In the genomic region with DNA sequence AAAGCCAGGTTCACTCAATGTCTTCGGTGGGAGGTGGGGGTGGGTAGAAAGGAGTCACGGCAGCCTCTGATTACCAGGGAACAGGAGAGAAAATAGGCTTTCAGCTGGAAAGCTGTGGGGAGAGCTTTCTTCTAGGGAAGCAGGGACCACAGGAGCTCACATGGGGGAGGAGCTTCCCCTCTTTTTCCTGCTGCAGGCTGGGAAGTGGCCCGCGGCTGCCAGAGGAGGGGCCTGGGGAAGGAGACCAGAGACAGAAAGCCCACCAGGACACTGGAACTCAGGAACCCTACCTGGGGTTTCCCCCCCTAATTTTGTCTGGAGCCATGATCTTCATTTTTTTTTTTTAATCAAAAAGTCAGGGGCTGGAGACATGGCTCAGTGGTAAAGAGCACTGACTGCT, we compare ENCODE assay signal across 22 mouse cellular contexts. TPM values are rescaled to one million over a fixed set of nuclear protein-coding genes. Genes with fewer than 3 reads are reported as not detected.
"Had no signal": no experiment of that assay in that cellular context is flagged by ENCODE, and none has a peak within 500 bp of the region (broad histone marks: within the 10 kb centered on the region; RNA-seq: fewer than 3 reads in every experiment).

No protein-coding gene starts in this region.

- DNase-seq: kidney, adult 9 months; kidney, postnatal 14 days; kidney, postnatal 4 days; left cerebral cortex, postnatal 4 days; lung, embryonic 14.5 days; retina, postnatal 1 day; right cerebral cortex, postnatal 25 days; thymus, postnatal 25 days had no signal

- H3K36me3 ChIP-seq: limb, embryonic 12.5 days; limb, embryonic 15.5 days; midbrain, embryonic 13.5 days; stomach, embryonic 15.5 days had no signal

- H3K9ac ChIP-seq: limb, embryonic 12.5 days; limb, embryonic 15.5 days; liver, embryonic 14.5 days; liver, postnatal 0 days; lung, embryonic 14.5 days; midbrain, embryonic 13.5 days; stomach, embryonic 15.5 days had no signal

- H3K27ac ChIP-seq: limb, embryonic 12.5 days; limb, embryonic 15.5 days; liver, embryonic 14.5 days; macrophage; midbrain, embryonic 13.5 days; stomach, embryonic 15.5 days had no signal

- ATAC-seq: lung, postnatal 0 days; midbrain, embryonic 13.5 days; midbrain, embryonic 16.5 days had no signal

- H3K9me3 ChIP-seq: limb, embryonic 12.5 days; limb, embryonic 15.5 days; midbrain, embryonic 13.5 days; stomach, embryonic 15.5 days had no signal

- H3K4me2 ChIP-seq: limb, embryonic 12.5 days; limb, embryonic 15.5 days; liver, embryonic 11.5 days; lung, embryonic 14.5 days; midbrain, embryonic 13.5 days; stomach, embryonic 15.5 days had no signal

- H3K4me3 ChIP-seq: limb, embryonic 12.5 days; limb, embryonic 15.5 days; midbrain, embryonic 13.5 days; stomach, embryonic 15.5 days had no signal

RNA-seq across cellular contexts. Expression of gene Ppp1r1b, which starts 7.6 kb away (rescaled TPM):
- total RNA-seq: megakaryocyte, adult 5-6 weeks; neutrophil, adult 5-6 weeks had no signal
- polyA plus RNA-seq: macrophage had no signal

RNA-seq across cellular contexts. Expression of gene Neurod2, which starts 11.1 kb away (rescaled TPM):
- total RNA-seq: megakaryocyte, adult 5-6 weeks; neutrophil, adult 5-6 weeks had no signal
- polyA plus RNA-seq: kidney, embryonic 16.5 days; limb, embryonic 15.5 days; liver, embryonic 14.5 days; liver, postnatal 0 days; lung, embryonic 14.5 days; lung, postnatal 0 days; macrophage; thymus, postnatal 0 days had no signal

RNA-seq across cellular contexts. Expression of gene Tcap, which starts 43.0 kb away (rescaled TPM):
- total RNA-seq: megakaryocyte, adult 5-6 weeks; neutrophil, adult 5-6 weeks had no signal
- polyA plus RNA-seq: lung, embryonic 14.5 days; midbrain, embryonic 16.5 days; thymus, postnatal 0 days had no signal

RNA-seq across cellular contexts. Expression of gene Pnmt, which starts 45.7 kb away (rescaled TPM):
- total RNA-seq: megakaryocyte, adult 5-6 weeks; neutrophil, adult 5-6 weeks had no signal
- polyA plus RNA-seq: liver, embryonic 14.5 days; liver, postnatal 0 days; lung, embryonic 14.5 days; lung, postnatal 0 days; macrophage had no signal
